Mouse (Mus musculus): Measurements from ENCODE around the gene Rbm5.

DNA sequence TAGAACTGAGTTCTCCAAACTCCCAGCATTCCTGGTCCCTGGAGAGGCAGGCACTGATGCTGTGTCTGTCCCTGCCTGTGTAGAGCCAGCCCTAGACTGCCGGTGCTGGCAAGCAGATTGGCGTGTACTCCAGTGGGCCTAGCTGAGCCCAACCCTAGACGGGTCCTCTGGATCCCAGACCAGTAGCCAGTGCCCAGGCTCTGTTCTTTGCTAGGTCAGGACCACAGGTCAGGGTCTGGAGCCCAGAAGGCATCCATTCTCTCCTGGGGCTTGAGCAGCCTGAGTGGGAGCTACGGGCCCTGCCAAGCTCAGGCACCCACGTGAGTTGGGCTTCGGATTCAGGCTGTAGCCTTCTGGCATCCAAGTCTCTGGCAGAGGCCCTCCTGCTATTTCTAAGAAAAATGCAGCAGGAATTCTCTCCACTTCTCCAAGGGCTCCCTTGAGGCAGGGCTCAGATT lies 70.7 kb downstream of the Rbm5 start:
- TF ChIP-seq POLR2A (IDR thresholded peaks at IDR 0.05; ENCODE audit: borderline replicate concordance, low read depth, low read length) = no peak
- TF ChIP-seq CTCF (IDR thresholded peaks at IDR 0.05; ENCODE audit: low read depth, low read length) = no peak

All from bone marrow macrophage, adult 2 months (primary cell).